Mouse (Mus musculus) hindbrain, embryonic 10.5 days (tissue): Measurements from ENCODE around the gene Serp2. TPM values are rescaled to one million over a fixed set of nuclear protein-coding genes. Genes with fewer than 3 reads are reported as not detected.

Experiments
- DNase-seq: peaks from one replicate; pipeline ENCODE4 v3.0.0-alpha.2; 2017; ENCODE audit warnings: low spot score
- H3K27ac ChIP-seq: fragments of 300-500 bp; sonication (generic); 2 replicates; pipeline ENCODE4 v1.5.1; 2016; ENCODE audit warnings: mild to moderate bottlenecking, moderate library complexity
- H3K27me3 ChIP-seq: fragments of 300-500 bp; sonication (generic); 2 replicates; pipeline ENCODE4 v1.6.1; 2016; ENCODE audit warnings: mild to moderate bottlenecking; ENCODE audit not compliant: poor library complexity, insufficient read depth, severe bottlenecking
- H3K36me3 ChIP-seq: fragments of 300-500 bp; sonication (generic); 2 replicates; pipeline ENCODE4 v1.6.1; 2016; ENCODE audit warnings: mild to moderate bottlenecking, moderate library complexity
- H3K4me1 ChIP-seq: fragments of 300-500 bp; sonication (generic); replicated peaks from 2 replicates; pipeline ENCODE4 v1.6.1; 2016; ENCODE audit warnings: mild to moderate bottlenecking
- H3K4me3 ChIP-seq: fragments of 300-500 bp; sonication (generic); 2 replicates; pipeline ENCODE4 v1.5.1; 2016; ENCODE audit warnings: mild to moderate bottlenecking, moderate library complexity
- H3K9me3 ChIP-seq: fragments of 300-500 bp; sonication (generic); 2 replicates; pipeline ENCODE4 v1.6.1; 2016; ENCODE audit warnings: mild to moderate bottlenecking, moderate library complexity
- WGBS: fragments of 180-500 bp; shearing (Covaris S2); methylation state at CpG from one replicate; pipeline ENCODE4 v1.1.7; 2016; 5-methylcytosine and 5-hydroxymethylcytosine counted together
- polyA plus RNA-seq: library from polyadenylated mRNA; unstranded; fragments of >200 nt; fragmentation: Nextera tagmentation; extraction: Ambion mirVana; gene quantifications from 2 replicates; pipeline ENCODE4 v1.2.1, GENCODE M21; 2016

Serp2 gene
- polyA plus RNA-seq, 1 experiment from 2014 or later: 43.3 TPM

- peak overlapping the region; percentile 43 for H3K4me3 ChIP-seq
- DNase-seq: peak; percentile 83
- peaks cover 48% of the 10 kb centered on the region for H3K4me1 ChIP-seq
- WGBS: 34% methylated on average over 20 of the region's 20 CpGs
- no peaks in the 10 kb centered on the region for H3K36me3 ChIP-seq
- no peaks in the 10 kb centered on the region for H3K27me3 ChIP-seq
- H3K9me3 ChIP-seq: no peaks in the 10 kb centered on the region
- H3K27ac ChIP-seq: peak overlapping the region; percentile 89
Observed at GRCm38 (mm10) chr14:76532257-76533169, 24.2 kb downstream of the Serp2 start.

GRCm38 (mm10) chr14:76531027-76531660 is 25.5 kb downstream of the Serp2 start:
- Histone ChIP-seq H3K27ac (peak overlapping the region; percentile 56; the same call in 1 of the 2 replicates), H3K27me3 (no peaks in the 10 kb centered on the region), H3K4me1 (peaks cover 53% of the 10 kb centered on the region), H3K36me3 (no peaks in the 10 kb centered on the region), H3K4me3 (no peak overlapping the region), H3K9me3 (no peaks in the 10 kb centered on the region)
- DNase-seq: no peak
- 91% methylated on average over 7 of the region's 7 CpGs for WGBS

GRCm38 (mm10) chr14:76528641-76529040 is 28.0 kb downstream of the Serp2 start:
- H3K4me3 ChIP-seq: no peak overlapping the region
- 46% methylated on average over 5 of the region's 5 CpGs for WGBS
- H3K9me3 ChIP-seq: no peaks in the 10 kb centered on the region
- peaks cover 45% of the 10 kb centered on the region for H3K4me1 ChIP-seq
- peak; percentile 36 for DNase-seq
- no peaks in the 10 kb centered on the region for H3K36me3 ChIP-seq
- peak overlapping the region; percentile 79 for H3K27ac ChIP-seq
- no peaks in the 10 kb centered on the region for H3K27me3 ChIP-seq

GRCm38 (mm10) chr14:76527758-76528313 is 28.9 kb downstream of the Serp2 start:
- peaks cover 37% of the 10 kb centered on the region for H3K4me1 ChIP-seq
- no peaks in the 10 kb centered on the region for H3K9me3 ChIP-seq
- WGBS: 63% methylated on average over 9 of the region's 9 CpGs
- no peaks in the 10 kb centered on the region for H3K27me3 ChIP-seq
- no peak for DNase-seq
- H3K4me3 ChIP-seq: no peak overlapping the region
- H3K36me3 ChIP-seq: no peaks in the 10 kb centered on the region
- H3K27ac ChIP-seq: peak overlapping the region; percentile 79

GRCm38 (mm10) chr14:76527030-76527719 is 29.5 kb downstream of the Serp2 start:
- H3K27ac ChIP-seq: peak overlapping the region; percentile 79
- no peaks in the 10 kb centered on the region for H3K9me3 ChIP-seq
- WGBS: 89% methylated on average over 20 of the region's 20 CpGs
- peaks cover 30% of the 10 kb centered on the region for H3K4me1 ChIP-seq
- no peak overlapping the region for H3K4me3 ChIP-seq
- no peaks in the 10 kb centered on the region for H3K27me3 ChIP-seq
- no peaks in the 10 kb centered on the region for H3K36me3 ChIP-seq
- DNase-seq: no peak

GRCm38 (mm10) chr14:76526467-76526866 is 30.2 kb downstream of the Serp2 start:
- Histone ChIP-seq H3K27me3 (no peaks in the 10 kb centered on the region), H3K36me3 (no peaks in the 10 kb centered on the region), H3K4me3 (no peak overlapping the region), H3K9me3 (no peaks in the 10 kb centered on the region), H3K27ac (peak overlapping the region; percentile 70), H3K4me1 (peaks cover 29% of the 10 kb centered on the region)
- DNase-seq: no peak
- WGBS: 90% methylated on average over 6 of the region's 6 CpGs

- WGBS: 91% methylated on average over 1 of the region's 1 CpGs
- no peak for DNase-seq
- no peaks in the 10 kb centered on the region for H3K27me3 ChIP-seq
Observed at GRCm38 (mm10) chr14:76523344-76523743, 33.3 kb downstream of the Serp2 start.

GRCm38 (mm10) chr14:76521308-76521707 is 35.4 kb downstream of the Serp2 start:
- no peak for DNase-seq

More at GRCm38 (mm10) chr14:76523344-76523743, 33.3 kb downstream of the Serp2 start:
- no peak overlapping the region for H3K4me3 ChIP-seq
- H3K27ac ChIP-seq: no peak overlapping the region
- no peaks in the 10 kb centered on the region for H3K36me3 ChIP-seq
- no peaks in the 10 kb centered on the region for H3K9me3 ChIP-seq
- H3K4me1 ChIP-seq: peaks cover 32% of the 10 kb centered on the region

GRCm38 (mm10) chr14:76520606-76521005 is 36.1 kb downstream of the Serp2 start:
- Histone ChIP-seq H3K4me1 (peaks cover 29% of the 10 kb centered on the region), H3K27me3 (no peaks in the 10 kb centered on the region), H3K9me3 (no peaks in the 10 kb centered on the region), H3K4me3 (no peak overlapping the region), H3K36me3 (no peaks in the 10 kb centered on the region), H3K27ac (no peak overlapping the region)
- no peak for DNase-seq
- WGBS: 44% methylated on average over 4 of the region's 4 CpGs

More at GRCm38 (mm10) chr14:76521308-76521707, 35.4 kb downstream of the Serp2 start:
- no peaks in the 10 kb centered on the region for H3K36me3 ChIP-seq
- no peaks in the 10 kb centered on the region for H3K27me3 ChIP-seq
- WGBS: 90% methylated on average over 3 of the region's 3 CpGs
- peaks cover 23% of the 10 kb centered on the region for H3K4me1 ChIP-seq
- no peaks in the 10 kb centered on the region for H3K9me3 ChIP-seq
- H3K27ac ChIP-seq: no peak overlapping the region
- no peak overlapping the region for H3K4me3 ChIP-seq

GRCm38 (mm10) chr14:76518217-76518616 is 38.5 kb downstream of the Serp2 start:
- Histone ChIP-seq H3K36me3 (no peaks in the 10 kb centered on the region), H3K27me3 (no peaks in the 10 kb centered on the region), H3K4me1 (peaks cover 50% of the 10 kb centered on the region), H3K9me3 (no peaks in the 10 kb centered on the region), H3K27ac (peak overlapping the region; percentile 9; the same call in 1 of the 2 replicates), H3K4me3 (no peak overlapping the region)
- WGBS: 88% methylated on average over 5 of the region's 5 CpGs
- DNase-seq: no peak

GRCm38 (mm10) chr14:76515620-76516019 is 41.1 kb downstream of the Serp2 start:
- Histone ChIP-seq H3K4me3 (no peak overlapping the region), H3K36me3 (0 out of 2 replicates have a peak, but pooled peaks cover 1% of the 10 kb centered on the region), H3K27me3 (0 out of 2 replicates have a peak, but pooled peaks cover 3% of the 10 kb centered on the region), H3K4me1 (peaks cover 55% of the 10 kb centered on the region), H3K9me3 (no peaks in the 10 kb centered on the region), H3K27ac (0 out of 2 replicates have a peak overlapping the region, but pooled peaks have one; percentile 23)
- no peak for DNase-seq
- WGBS: 65% methylated on average over 7 of the region's 7 CpGs

GRCm38 (mm10) chr14:76514050-76514585 is 42.6 kb downstream of the Serp2 start:
- Histone ChIP-seq H3K36me3 (peaks cover 16% of the 10 kb centered on the region), H3K9me3 (no peaks in the 10 kb centered on the region), H3K27ac (peak overlapping the region; percentile 78; the same call in 1 of the 2 replicates), H3K4me3 (peak overlapping the region; percentile 20; the same call in 1 of the 2 replicates), H3K27me3 (0 out of 2 replicates have a peak, but pooled peaks cover 3% of the 10 kb centered on the region), H3K4me1 (peaks cover 47% of the 10 kb centered on the region)
- DNase-seq: no peak
- WGBS: 30% methylated on average over 6 of the region's 6 CpGs
